Mouse (Mus musculus): ENCODE measurements around the gene Ccne1.

Gene Ccne1

GRCm38 (mm10) chr7:38105379-38105778 lies 2.0 kb downstream of the Ccne1 start:
- no peak for ATAC-seq (ENCODE audit: insufficient number of reproducible peaks, low FRiP score, low TSS enrichment)

- ATAC-seq (ENCODE audit: insufficient number of reproducible peaks, low FRiP score, low TSS enrichment) = no peak
Measured at GRCm38 (mm10) chr7:38104097-38104496, 3.2 kb downstream of the Ccne1 start.

- no peak for ATAC-seq (ENCODE audit: insufficient number of reproducible peaks, low FRiP score, low TSS enrichment)
Measured at GRCm38 (mm10) chr7:38094353-38094752, 13.0 kb downstream of the Ccne1 start.

GRCm38 (mm10) chr7:38093101-38093500 lies 14.2 kb downstream of the Ccne1 start:
- no peak for ATAC-seq (ENCODE audit: insufficient number of reproducible peaks, low FRiP score, low TSS enrichment)

- ATAC-seq (ENCODE audit: insufficient number of reproducible peaks, low FRiP score, low TSS enrichment) = no peak
Measured at GRCm38 (mm10) chr7:38089930-38090675, 17.2 kb downstream of the Ccne1 start.

GRCm38 (mm10) chr7:38088456-38088855 lies 18.9 kb downstream of the Ccne1 start:
- no peak for ATAC-seq (ENCODE audit: insufficient number of reproducible peaks, low FRiP score, low TSS enrichment)

- ATAC-seq (ENCODE audit: insufficient number of reproducible peaks, low FRiP score, low TSS enrichment) = no peak
Measured at GRCm38 (mm10) chr7:38087856-38088255, 19.5 kb downstream of the Ccne1 start.

GRCm38 (mm10) chr7:38086401-38086800 lies 20.9 kb downstream of the Ccne1 start:
- ATAC-seq (ENCODE audit: insufficient number of reproducible peaks, low FRiP score, low TSS enrichment) = no peak

GRCm38 (mm10) chr7:38085573-38086211 lies 21.6 kb downstream of the Ccne1 start:
- ATAC-seq (ENCODE audit: insufficient number of reproducible peaks, low FRiP score, low TSS enrichment) = peak; percentile 37

- peak; percentile 86 for ATAC-seq (ENCODE audit: insufficient number of reproducible peaks, low FRiP score, low TSS enrichment)
Measured at GRCm38 (mm10) chr7:38084778-38085572, 22.4 kb downstream of the Ccne1 start.

GRCm38 (mm10) chr7:38082971-38083370 lies 24.4 kb downstream of the Ccne1 start:
- ATAC-seq (ENCODE audit: insufficient number of reproducible peaks, low FRiP score, low TSS enrichment) = no peak

GRCm38 (mm10) chr7:38077189-38077588 lies 30.1 kb downstream of the Ccne1 start:
- ATAC-seq (ENCODE audit: insufficient number of reproducible peaks, low FRiP score, low TSS enrichment) = no peak

GRCm38 (mm10) chr7:38075487-38075886 lies 31.8 kb downstream of the Ccne1 start:
- no peak for ATAC-seq (ENCODE audit: insufficient number of reproducible peaks, low FRiP score, low TSS enrichment)

- ATAC-seq (ENCODE audit: insufficient number of reproducible peaks, low FRiP score, low TSS enrichment) = no peak
Measured at GRCm38 (mm10) chr7:38074920-38075319, 32.4 kb downstream of the Ccne1 start.

GRCm38 (mm10) chr7:38074514-38074913 lies 32.8 kb downstream of the Ccne1 start:
- ATAC-seq (ENCODE audit: insufficient number of reproducible peaks, low FRiP score, low TSS enrichment) = peak; percentile 61; the same call in 1 of the 2 replicates

GRCm38 (mm10) chr7:38073782-38074181 lies 33.6 kb downstream of the Ccne1 start:
- peak; percentile 76 for ATAC-seq (ENCODE audit: insufficient number of reproducible peaks, low FRiP score, low TSS enrichment)

- ATAC-seq (ENCODE audit: insufficient number of reproducible peaks, low FRiP score, low TSS enrichment) = no peak
Measured at GRCm38 (mm10) chr7:38071065-38071464, 36.3 kb downstream of the Ccne1 start.

- no peak for ATAC-seq (ENCODE audit: insufficient number of reproducible peaks, low FRiP score, low TSS enrichment)
Measured at GRCm38 (mm10) chr7:38070663-38071062, 36.7 kb downstream of the Ccne1 start.

- ATAC-seq (ENCODE audit: insufficient number of reproducible peaks, low FRiP score, low TSS enrichment) = no peak
Measured at GRCm38 (mm10) chr7:38064431-38064830, 42.9 kb downstream of the Ccne1 start.

- ATAC-seq (ENCODE audit: insufficient number of reproducible peaks, low FRiP score, low TSS enrichment) = peak; percentile 91
Measured at GRCm38 (mm10) chr7:38061060-38061970, 46.0 kb downstream of the Ccne1 start.

Measured in cerebellum, adult (tissue).